Mouse (Mus musculus) MN1 (cell line): ENCODE data around the gene Gpr3.
A peak's percentile ranks its signal among the peaks of the same experiment; 100 is the strongest.

Source experiments
- DNase-seq: peaks from one replicate; pipeline ENCODE4 v3.0.0-alpha.2; 2016; ENCODE audit warnings: low spot score

The Gpr3 gene

DNA sequence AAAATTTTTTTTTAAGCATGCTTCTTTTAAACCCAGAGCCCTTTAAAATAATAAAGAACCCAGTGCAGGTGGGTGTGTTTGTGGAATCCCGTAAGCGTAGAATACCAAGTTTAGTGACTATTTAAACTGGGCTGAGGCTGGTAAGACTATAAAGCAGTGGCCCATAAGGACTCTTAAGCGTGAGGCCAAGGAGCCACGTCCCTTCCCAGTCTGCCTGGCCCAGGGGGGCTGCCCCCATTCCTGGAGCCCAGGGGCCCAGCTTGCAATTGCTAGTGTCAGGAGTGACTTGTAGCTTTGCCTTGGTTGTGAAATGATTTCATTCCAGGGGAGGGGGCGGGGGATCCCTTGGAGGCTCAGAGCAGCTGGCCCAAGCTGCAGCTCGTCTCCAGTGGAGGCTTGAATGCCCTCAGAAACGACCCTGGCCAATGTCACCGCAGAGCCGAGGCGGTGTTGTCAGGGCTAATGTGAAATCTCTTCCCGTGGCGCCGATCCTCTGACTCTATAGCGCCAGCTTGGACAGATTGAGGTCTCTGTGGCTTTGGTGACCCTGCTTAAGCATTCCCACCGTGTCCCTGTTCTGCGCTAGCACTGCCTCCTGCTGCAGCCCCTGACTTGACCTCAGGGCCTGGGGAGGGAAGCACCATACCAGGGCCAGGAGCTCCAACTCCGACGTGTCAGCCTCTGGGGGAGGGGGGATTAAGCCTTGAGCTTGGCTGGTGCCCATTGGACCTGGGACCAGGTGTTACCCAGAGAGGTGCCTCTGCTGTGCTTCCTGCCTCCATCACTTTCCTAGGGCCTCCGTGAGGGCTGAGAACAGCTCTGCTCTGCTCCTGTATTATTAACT is 13.8 kb downstream of the Gpr3 start:
- DNase-seq, result peak; percentile 46

DNA sequence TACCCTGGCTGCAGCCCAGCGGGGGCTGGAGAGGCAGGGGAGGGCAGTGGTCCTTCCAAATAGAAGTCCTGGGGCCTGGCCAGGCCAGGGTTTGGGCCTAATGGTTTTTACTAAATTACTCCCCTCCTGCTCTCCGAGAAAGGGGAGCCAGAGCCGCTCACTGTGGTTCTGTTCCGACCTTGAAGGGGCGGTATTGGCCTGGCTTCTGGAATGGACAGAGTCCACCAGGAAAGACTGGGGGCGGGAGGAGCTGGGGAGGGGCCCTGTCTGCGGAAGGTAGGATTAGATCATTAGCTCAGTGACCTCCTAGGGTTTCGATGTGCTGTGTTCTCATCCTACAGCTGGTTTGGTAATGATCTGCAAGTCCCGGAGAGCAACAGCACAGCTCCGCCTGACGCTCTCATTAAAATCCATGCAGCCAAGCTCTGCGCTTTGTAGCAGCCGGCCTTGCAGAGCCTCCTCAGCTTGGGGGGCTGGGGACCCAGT is 14.5 kb downstream of the Gpr3 start:
- no peak for DNase-seq

DNA sequence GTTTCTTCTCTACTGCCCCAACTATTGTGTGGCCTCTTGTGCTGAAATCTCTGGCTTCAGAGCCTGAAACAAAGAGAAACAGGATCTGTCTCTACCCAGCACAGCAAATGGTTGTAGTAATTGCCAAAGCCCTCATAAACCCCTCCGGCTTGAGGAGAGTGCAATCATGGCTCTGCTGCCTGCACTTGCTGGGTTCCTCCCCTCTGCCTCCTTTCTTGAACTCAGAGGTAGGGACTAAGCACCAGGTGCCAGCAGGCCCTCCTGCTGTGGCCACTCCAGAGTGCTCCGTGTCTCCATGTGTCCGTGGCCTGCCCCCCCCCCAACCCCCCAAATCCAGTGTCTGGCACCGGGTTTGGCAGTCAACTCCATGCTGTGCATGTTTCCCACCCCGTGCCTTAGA is 15.0 kb downstream of the Gpr3 start:
- DNase-seq, result no peak

DNA sequence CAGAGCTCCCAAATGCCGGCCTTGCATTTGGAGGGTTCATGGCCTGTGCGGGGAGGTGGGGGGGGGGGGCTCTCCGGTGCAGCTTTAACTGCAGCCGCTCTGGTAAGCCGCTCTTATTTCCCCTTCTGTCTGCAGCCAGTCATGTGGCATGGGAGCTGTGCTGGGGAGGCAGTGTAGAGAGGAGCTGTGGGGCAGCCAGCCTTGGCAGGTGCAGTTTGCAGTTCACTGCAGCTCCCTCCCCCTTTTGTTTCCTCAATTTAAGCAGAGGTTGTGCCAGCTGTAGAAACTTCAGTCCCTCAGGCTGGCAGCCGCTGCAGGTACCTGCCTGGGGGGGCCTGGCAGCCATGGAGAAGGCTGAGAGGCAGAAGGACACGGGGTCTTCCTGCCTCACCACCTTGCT is 15.5 kb downstream of the Gpr3 start:
- DNase-seq, result no peak

DNA sequence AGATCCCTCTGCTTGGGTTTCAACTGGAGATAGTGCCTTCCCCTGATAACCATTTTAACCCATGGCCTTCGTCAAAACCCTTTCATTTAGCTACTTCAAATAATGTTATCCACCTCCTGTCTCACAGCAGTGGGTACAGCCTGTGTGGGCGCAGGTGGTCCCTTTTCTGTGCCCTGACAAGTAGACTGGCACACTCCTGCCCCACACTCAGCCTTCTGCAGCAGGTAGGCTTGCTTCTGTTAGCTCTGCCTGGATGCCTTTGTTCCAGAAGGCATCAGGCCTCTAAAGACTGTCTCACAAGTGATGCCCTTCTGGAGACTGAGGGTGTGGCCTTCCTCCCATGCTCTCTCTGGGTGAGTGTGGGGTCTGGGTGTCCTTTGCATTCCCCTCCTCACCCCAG is 16.2 kb downstream of the Gpr3 start:
- DNase-seq, result no peak

DNA sequence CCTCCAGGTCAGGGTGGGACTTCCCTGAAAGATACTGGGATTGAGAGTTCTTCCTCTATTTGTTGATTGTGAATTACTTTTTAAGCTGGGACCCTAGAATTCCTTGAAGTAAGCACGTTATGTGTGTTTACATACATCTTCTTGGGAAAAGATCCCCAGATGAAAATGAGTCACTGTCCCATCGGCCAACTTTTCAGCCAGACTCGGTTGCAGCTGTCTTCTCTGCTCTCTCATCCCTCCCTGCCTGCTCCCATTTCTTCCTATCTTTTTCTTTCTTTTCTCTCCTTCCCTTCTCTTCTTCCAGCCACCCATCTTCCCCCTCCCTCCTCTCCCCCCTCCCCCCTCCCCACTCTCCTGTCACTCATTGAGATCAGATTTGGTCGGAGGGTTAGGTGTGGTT is 17.3 kb downstream of the Gpr3 start:
- DNase-seq, result no peak

DNA sequence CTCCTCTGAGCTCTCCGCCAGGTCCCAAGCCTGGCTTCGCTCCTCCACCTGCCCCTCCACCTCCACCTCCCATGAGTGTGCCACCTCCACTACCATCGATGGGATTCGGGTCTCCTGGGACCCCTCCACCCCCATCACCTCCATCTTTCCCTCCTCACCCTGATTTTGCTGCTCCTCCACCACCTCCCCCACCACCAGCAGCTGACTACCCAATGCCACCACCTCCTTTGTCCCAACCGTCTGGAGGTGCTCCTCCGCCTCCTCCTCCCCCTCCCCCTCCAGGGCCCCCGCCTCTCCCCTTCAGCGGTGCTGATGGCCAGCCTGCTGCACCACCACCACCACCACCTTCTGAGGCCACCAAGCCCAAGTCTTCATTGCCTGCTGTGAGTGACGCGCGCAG is 17.9 kb downstream of the Gpr3 start:
- no peak for DNase-seq

DNA sequence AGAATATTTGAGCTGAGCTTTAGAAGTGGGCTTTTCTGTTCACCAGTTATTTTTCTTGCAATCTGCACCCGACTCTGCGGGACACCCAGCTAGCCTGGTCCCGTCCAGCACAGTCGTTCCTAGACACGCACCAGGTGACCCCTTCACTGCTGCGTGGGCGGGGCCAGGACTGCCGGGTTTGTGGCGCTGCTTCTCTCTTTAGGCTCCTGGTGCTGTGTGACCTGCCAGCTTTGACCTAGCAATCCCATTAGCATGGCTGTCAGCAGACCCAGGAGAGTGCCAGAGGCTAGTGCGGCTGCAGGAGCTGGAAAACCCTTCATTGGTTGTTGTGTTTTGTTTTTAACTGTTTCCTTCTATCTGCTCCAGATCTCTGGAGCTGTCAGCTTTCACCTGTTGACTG is 22.9 kb downstream of the Gpr3 start:
- no peak for DNase-seq

DNA sequence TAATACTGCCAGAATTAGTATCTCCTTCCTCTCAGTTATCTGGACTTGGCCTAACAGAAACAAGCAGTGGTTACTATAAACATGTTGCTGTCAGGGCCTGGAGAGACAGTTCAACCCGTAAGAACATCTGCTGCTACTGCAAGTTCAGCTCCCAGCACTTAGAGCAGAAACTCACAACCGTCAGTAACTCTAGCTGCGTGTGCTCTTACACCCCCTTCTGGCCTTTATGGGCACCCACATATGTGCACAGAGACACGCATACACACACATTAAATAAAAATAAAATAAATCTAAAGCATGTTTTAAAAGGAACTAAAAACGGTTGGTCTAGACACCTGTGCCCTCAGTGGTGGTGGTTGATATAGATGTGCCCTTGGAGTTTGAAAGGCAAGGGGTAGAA is 25.5 kb downstream of the Gpr3 start:
- no peak for DNase-seq

DNA sequence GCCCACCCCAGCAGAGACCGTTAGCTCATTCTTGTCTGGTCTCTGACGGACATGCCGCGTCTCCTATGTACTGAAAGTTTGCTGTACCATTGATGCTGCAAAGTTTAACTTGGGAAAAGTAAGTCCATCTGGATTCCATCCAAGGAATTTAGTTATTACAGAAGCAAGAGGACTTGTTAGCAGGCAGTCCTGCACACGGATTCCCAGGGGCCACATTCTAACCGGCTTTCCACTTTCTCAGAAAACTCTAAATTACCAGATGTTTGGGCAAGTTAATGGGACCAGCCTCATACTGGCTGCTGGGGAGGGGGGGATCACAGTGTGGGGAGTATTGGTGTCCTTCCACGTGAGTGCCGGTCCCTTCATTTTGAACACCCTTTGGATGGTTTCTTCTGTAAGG is 26.4 kb downstream of the Gpr3 start:
- DNase-seq, result no peak

DNA sequence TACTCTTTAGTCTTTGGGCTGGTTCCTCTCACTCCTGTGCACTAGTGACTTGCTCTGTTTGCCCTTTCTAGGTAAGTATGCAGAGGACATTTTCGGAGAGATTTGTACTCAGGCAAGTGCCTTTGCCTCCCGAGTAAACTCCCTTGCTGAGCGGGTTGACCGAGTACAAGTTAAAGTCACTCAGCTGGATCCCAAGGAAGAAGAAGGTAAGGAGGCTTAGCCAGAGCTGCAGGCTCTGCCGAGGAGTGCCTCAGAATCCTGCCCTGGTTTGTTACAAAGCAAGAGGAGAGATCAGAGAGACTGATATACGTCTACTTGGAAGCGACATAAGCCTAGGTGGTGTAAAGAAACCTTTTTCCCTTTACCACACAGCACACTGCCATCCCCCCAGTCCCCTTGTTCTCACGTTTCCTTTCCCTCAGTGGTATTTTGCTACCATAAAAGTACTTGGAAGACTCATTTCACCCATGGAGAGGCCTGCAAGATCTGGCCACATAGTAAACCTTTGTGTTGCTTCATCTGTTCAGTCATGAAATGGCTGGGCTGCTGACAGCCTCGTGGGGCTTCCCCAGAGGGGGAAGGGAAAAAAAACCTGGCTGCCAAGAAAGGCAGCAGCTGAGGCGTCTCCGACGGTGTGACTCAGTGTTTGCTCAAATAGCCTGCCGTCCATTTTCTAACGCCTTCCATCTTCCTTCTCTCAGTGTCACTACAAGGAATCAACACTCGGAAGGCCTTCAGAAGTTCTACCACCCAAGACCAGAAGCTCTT is 27.3 kb downstream of the Gpr3 start:
- peak; percentile 80 for DNase-seq

DNA sequence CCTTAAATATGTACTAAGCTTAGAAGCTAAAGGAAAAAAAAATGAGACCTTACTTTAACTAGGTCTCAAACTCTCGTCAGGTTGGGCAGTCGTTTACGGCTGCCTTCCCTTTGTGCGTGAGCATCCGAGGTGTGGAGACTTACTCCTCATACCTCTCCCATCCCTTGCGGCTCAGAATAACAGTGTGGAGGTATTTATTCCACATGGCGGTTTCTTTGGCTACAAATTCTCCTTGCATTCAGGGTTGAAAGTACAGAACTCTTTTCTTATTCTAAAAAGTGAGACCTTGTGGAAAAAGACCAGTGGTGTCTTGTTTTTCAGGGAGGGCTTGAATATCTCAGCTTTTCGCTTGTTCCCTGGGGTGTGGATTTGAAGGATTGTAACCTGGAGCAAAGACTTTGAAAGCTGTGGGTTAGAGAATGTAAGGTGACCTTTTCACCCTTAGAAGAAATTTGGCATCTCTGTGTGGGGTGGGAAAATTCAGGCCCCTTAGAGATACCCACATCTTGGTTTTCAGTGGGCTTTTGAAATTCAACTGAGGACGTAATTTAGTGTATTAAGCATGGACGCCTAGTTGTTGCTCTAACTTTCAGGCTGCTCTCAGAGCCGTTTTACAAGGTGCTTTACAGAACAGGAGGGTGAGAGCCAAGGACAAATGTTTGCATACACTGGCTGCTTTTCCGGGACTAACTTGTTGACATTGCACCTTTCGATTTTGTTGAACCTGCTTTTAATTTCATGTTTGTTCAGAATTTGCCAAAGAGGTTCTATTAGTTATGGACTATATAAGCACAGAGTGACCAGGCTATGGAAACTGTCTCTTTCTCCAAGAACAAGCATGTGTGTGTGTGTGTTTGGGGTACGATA is 28.1 kb downstream of the Gpr3 start:
- DNase-seq, result no peak

DNA sequence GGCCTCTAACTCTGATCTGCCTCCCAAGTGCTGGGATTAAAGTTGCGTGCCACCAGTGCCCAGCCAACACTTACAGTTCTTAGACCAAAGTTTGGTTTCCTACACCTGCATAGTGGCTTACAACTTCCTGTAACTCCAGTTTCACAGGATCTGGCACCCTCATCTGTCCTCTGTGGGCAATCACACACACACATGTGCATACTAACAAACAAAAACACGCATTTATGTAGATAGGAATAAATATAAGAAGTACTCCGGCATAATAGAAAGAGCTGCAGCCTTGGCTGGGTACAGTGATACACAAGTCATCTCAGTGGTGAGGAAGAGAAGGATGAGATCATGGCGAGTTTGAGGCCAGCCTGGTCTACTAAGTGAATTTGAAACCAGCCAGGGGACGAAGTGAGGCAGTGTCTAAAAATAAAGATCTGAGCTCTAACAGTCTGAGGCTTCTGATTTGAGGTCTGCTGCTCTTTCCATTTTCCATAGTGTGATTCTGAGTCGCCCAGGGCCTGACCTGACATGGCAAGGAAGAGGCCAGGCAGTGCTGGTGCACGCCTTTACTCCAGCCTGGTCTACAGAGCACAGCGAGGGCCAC is 29.8 kb downstream of the Gpr3 start:
- DNase-seq, result no peak

DNA sequence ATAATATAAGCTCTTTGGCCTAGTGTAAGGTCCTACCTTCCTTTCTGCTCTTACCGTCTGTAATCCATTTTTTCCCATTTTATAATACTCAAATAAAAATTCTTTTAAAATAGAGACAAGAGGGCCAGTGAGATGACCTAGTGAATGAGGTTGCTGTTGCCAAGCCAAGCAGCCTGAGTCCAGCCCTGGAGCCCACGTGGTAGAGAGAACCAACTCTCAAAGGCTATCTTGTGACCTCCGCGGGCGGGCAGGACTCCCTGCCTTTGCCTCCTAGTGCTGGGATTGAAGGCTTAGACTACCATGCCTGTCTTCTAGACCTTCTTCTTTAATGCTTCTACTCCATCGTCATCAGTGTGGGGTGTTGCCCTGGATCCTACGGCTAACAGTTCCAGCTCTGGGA is 33.1 kb downstream of the Gpr3 start:
- no peak for DNase-seq

DNA sequence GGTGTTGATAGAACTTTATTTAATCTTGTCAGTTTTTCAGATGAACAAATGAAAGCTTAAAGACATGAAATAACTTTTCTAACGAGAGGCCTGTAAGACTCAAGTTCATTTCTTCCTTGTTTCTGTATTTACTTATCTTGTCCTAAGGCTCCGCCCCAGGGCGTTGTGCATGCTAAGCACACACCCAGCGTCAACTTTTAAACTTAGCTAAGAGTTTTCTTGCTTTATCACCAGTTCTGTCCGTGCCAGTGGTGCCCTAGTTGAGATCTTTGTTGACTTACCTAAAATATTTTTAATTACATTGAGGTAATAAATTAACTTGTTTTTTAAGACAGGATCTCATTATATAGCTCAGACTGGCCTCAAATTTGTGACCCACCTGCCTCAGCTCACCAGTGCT is 34.0 kb downstream of the Gpr3 start:
- no peak for DNase-seq

DNA sequence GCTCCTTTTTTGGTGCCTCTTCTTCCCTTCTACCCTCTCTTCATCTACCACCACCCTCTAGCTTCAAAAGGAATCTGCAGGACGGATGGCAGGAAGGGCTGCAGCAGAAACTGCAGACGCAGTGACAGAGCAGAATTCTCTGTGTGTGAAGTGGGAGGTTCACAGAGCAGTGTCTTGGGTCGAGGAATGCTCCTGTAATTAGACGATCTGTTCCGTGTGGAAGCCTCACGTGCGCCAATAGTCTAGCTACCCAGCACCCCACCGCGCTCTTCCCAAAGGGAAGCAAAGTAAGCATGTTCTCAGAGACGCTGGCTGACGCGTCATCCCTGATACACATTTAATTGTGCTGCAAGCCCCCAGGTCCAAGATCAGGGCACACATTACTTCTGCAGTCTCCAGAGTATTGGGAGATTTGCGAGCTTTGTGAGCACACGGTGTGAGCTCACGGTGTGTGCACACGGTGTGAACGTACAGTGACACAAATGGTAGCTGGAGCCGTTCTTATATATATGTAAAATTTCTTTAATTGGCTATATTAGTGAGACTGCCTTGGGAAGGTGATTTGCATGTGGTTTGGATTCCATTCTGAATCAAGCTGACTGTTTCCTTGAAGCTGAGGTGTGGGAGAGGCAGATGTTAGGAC is 35.5 kb downstream of the Gpr3 start:
- DNase-seq, result no peak

DNA sequence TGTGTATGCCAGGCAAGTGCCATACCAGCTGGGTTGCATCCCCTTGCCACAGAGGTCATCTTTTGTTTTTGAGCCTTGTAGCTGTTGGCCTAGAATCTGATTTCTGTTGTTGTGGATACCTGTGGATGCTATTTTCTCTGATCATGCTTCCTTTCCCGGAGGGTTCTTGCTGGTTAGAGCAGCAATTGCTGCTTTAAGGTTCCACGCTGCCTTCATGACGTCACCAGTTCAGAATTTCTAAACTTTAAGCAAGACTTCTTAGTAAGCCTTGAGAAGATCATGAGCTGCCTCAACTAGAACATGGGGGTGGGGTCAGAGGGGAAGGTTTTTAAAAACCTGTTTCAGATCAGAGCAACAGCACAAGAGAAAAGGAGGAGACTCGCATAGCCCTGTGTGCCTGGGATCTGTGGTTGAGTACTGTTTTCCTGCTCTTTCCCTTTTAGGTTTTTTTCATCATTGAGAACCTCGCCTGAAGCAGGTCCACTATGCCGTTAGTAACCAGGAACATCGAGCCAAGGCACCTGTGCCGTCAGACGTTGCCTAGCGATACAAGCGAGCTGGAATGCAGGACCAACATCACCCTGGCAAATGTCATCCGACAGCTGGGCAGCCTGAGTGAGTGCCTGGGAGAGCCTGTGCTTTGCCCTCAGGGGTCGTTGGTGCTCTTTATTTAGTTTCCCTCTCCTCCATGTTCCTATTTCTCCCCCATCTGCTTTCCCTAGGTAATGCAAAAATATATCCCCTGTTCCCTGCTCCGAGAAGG is 36.2 kb downstream of the Gpr3 start:
- DNase-seq, result peak; percentile 46

DNA sequence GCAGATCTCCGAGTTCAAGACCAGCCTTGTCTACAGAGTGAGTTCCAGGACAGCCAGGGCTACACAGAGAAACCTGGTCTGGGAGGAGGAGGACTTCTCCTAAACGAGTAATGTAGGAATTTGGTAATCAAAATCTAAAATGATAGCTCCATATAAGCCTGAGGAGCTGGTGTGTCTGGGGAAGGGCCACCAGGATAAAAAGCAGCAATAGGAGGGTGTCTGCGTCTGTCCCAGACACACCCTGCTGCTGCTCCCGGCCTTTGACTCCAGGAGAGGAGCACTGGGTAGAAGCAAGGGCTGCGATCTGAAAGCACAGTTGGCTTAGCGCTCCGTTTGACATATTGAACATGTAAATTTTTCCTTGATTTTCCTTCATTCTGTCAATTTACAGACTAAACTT is 37.1 kb downstream of the Gpr3 start:
- no peak for DNase-seq

DNA sequence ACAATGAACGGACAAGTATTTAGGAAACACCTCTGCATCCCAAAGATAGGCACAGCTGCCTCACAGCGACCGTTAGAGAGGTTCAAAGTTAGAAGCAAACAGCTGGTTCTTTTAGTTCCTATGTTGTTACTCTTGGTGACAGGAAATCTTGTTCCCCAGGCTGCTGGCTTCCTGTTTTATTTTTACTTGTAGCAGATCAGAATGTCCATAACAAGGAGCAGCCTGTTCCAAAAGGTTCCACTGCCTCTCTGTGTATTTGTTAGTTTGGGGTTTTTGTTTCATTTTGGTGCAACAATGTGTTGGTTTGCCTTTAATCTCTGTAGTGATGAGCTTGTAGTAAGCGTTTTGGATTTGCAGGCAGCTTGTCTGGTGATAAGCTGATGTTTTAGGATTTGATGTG is 38.0 kb downstream of the Gpr3 start:
- no peak for DNase-seq

DNA sequence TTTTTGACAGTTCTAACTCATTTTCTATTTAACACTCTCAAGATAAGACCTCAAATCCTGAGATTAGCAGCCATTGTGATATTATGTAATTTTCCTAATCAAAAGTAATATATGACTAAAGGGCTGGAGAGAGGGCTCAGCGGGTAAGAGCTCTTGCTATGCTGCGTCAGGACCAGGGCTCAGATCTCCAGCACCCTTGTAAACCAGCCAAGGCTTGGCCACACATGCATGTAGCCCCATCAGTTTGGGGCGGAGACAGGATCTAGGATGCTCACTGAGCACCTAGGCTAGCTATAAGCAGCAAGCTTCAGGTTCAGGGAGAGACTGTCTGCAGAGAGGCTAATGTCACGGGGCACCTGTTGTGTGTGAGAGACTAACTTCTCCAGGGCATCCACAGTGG is 39.9 kb downstream of the Gpr3 start:
- no peak for DNase-seq

DNA sequence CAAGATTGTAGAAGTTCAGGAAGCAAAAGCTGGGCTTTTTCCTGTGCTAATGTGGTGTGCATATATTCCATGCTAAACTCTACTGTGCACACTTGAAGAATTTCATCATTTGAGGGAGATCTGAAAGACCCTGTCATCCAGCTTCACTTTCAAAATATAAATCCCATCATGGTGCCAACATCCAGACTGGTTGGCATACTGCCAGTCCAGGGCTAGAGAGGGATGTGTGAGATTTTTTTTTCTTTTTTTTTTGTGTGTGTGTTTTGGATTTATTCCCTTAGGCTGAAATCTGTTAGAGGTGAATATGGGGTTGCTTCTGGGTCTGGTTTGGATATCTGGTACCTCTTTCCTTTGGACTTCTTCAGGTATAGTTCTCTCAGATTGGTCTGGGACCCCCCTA is 41.7 kb downstream of the Gpr3 start:
- no peak for DNase-seq
